Mouse (Mus musculus) MEL (cell line): ENCODE data around the gene Fto. TPM values are rescaled to one million over a fixed set of nuclear protein-coding genes. Genes with fewer than 3 reads are reported as not detected.

Source experiments
- DNase-seq: peaks from one replicate; pipeline ENCODE4 v3.0.0; 2011; ENCODE audit warnings: low read depth, low spot score
- H3K27ac ChIP-seq: 2 replicates; pipeline ENCODE4 v1.5.1; 2012; ENCODE audit warnings: low read depth, mild to moderate bottlenecking, control low read depth, low read length, moderate library complexity; ENCODE audit not compliant: control insufficient read depth
- H3K27me3 ChIP-seq, 2 experiments: fragments of 150-350 bp in 1 of 2; sonication (generic) in 1 of 2; 2 replicates each; pipeline ENCODE4 v1.6.1; 2012; ENCODE audit warnings: low read length in 2 of 2, mild to moderate bottlenecking in 2 of 2, improper control_type of control experiment in 1 of 2, moderate library complexity in 1 of 2; ENCODE audit not compliant: insufficient read depth in 2 of 2, control insufficient read depth in 1 of 2
- H3K36me3 ChIP-seq, 2 experiments: 2 replicates each; pipeline ENCODE4 v1.6.1; 2012 to 2014; ENCODE audit warnings: low read length in 2 of 2, improper control_type of control experiment in 1 of 2, inconsistent platforms in 1 of 2, mild to moderate bottlenecking in 1 of 2; ENCODE audit not compliant: insufficient read depth in 2 of 2, control insufficient read depth in 1 of 2
- H3K4me1 ChIP-seq, 2 experiments: fragments of 150-350 bp in 1 of 2; sonication (generic) in 1 of 2; 2 replicates each; pipeline ENCODE4 v1.6.1; 2012; ENCODE audit warnings: low read length in 2 of 2, improper control_type of control experiment in 1 of 2, mild to moderate bottlenecking in 1 of 2; ENCODE audit not compliant: insufficient read depth in 2 of 2, control insufficient read depth in 1 of 2
- H3K4me3 ChIP-seq, 2 experiments: fragments of 150-350 bp in 1 of 2; sonication (generic) in 1 of 2; 2 replicates each; pipeline ENCODE4 v1.5.1; 2012; ENCODE audit warnings: low read depth in 2 of 2, low read length in 2 of 2, mild to moderate bottlenecking in 2 of 2, moderate library complexity in 2 of 2, control low read depth in 1 of 2, improper control_type of control experiment in 1 of 2; ENCODE audit not compliant: control insufficient read depth in 1 of 2, insufficient read depth in 1 of 2
- H3K79me2 ChIP-seq: 2 replicates; pipeline ENCODE4 v1.6.1; 2012; ENCODE audit warnings: mild to moderate bottlenecking, low read length, moderate library complexity; ENCODE audit not compliant: control insufficient read depth, poor library complexity, insufficient read depth
- H3K9ac ChIP-seq: 2 replicates; pipeline ENCODE4 v1.6.1; 2012; ENCODE audit warnings: low read depth, mild to moderate bottlenecking, control low read depth, low read length, moderate library complexity; ENCODE audit not compliant: control insufficient read depth, poor library complexity, severe bottlenecking
- H3K9me3 ChIP-seq: fragments of 150-350 bp; sonication (generic); replicated peaks from 2 replicates; pipeline ENCODE4 v1.6.1; 2012; ENCODE audit warnings: mild to moderate bottlenecking, low read length, improper control_type of control experiment, moderate library complexity; ENCODE audit not compliant: insufficient read depth
- CHD1 ChIP-seq: IDR thresholded peaks from 2 replicates; pipeline ENCODE4 v1.6.1; 2012; ENCODE audit warnings: low read depth, mild to moderate bottlenecking, inconsistent platforms, low read length, improper control_type of control experiment
- GABPA ChIP-seq: IDR thresholded peaks from 2 replicates; pipeline ENCODE4 v1.6.1; 2012; ENCODE audit warnings: low read depth, mild to moderate bottlenecking, inconsistent platforms, low read length, improper control_type of control experiment, moderate library complexity
- GATA1 ChIP-seq: IDR thresholded peaks from 2 replicates; pipeline ENCODE4 v1.6.1; 2011; ENCODE audit warnings: low read depth, low read length, improper control_type of control experiment
- JUND ChIP-seq: IDR thresholded peaks from 2 replicates; pipeline ENCODE4 v1.6.1; 2011; ENCODE audit warnings: low read depth, mild to moderate bottlenecking, improper control_type of control experiment, low read length
- MAZ ChIP-seq: IDR thresholded peaks from 2 replicates; pipeline ENCODE4 v1.6.1; 2012; ENCODE audit warnings: low read depth, mild to moderate bottlenecking, inconsistent platforms, low read length, improper control_type of control experiment
- NELFE ChIP-seq: IDR thresholded peaks from 2 replicates; pipeline ENCODE4 v1.6.1; 2011; ENCODE audit warnings: low read depth, low read length, improper control_type of control experiment
- NRF1 ChIP-seq: IDR thresholded peaks from 2 replicates; pipeline ENCODE4 v1.6.1; 2014; ENCODE audit warnings: low read depth, mild to moderate bottlenecking, inconsistent platforms, low read length, improper control_type of control experiment, moderate library complexity; ENCODE audit not compliant: poor library complexity, insufficient read depth, severe bottlenecking
- POLR2AphosphoS5 ChIP-seq: IDR thresholded peaks from 2 replicates; pipeline ENCODE4 v1.6.1; 2012; ENCODE audit warnings: low read depth, borderline replicate concordance, mild to moderate bottlenecking, inconsistent platforms, low read length, moderate library complexity, mixed read lengths
- RCOR1 ChIP-seq: IDR thresholded peaks from 2 replicates; pipeline ENCODE4 v1.6.1; 2012; ENCODE audit warnings: low read depth, mild to moderate bottlenecking, inconsistent platforms, low read length, improper control_type of control experiment
- TAL1 ChIP-seq: IDR thresholded peaks from 2 replicates; pipeline ENCODE4 v1.6.1; 2012; ENCODE audit warnings: mild to moderate bottlenecking, inconsistent platforms, low read length, moderate library complexity, mixed read lengths
- TBP ChIP-seq: IDR thresholded peaks from 2 replicates; pipeline ENCODE4 v1.8.0; 2011; ENCODE audit warnings: low read depth, low read length, improper control_type of control experiment
- USF1 ChIP-seq: IDR thresholded peaks from 2 replicates; pipeline ENCODE4 v1.6.1; 2014; ENCODE audit warnings: low read depth, mild to moderate bottlenecking, inconsistent platforms, low read length, improper control_type of control experiment, moderate library complexity
- USF2 ChIP-seq, 2 experiments: IDR thresholded peaks; 2 replicates each; pipeline ENCODE4 v1.6.1; 2011 to 2012; ENCODE audit warnings: improper control_type of control experiment in 2 of 2, low read length in 2 of 2, borderline replicate concordance in 1 of 2, inconsistent platforms in 1 of 2, low read depth in 1 of 2, mild to moderate bottlenecking in 1 of 2; ENCODE audit not compliant: insufficient read depth in 1 of 2
- ZC3H11A ChIP-seq: IDR thresholded peaks from 2 replicates; pipeline ENCODE4 v1.6.1; 2012; ENCODE audit warnings: low read depth, mild to moderate bottlenecking, inconsistent platforms, low read length, improper control_type of control experiment
- polyA plus RNA-seq, 2 experiments: library from polyadenylated mRNA; stranded (reverse) in 1 of 2; unstranded in 1 of 2; fragments of >175 nt in 1 of 2; fragments of >200 nt in 1 of 2; gene quantifications; 2 replicates each; pipeline versions ENCODE4 v1.2.1 to v1.2.4; 2012; ENCODE audit warnings: low replicate concordance in 2 of 2, low read depth in 1 of 2; ENCODE audit not compliant: insufficient read length in 2 of 2, insufficient read depth in 1 of 2, missing spikeins in 1 of 2
- total RNA-seq: library from RNA; depleted of rRNA; stranded (reverse); fragments of 300-350 nt; gene quantifications from 2 replicates; pipeline ENCODE4 v1.2.3, GENCODE M21; 2012

The Fto gene
- total and polyA plus RNA-seq, 3 experiments, result 13.5 to 41.1 TPM; not detected in 1

- no peak overlapping the region; the same call in 1 of the 2 replicates for H3K27ac ChIP-seq
- H3K36me3 ChIP-seq, result peaks cover 0 to 15% of the 10 kb centered on the region in 2 experiments
- H3K9me3 ChIP-seq, result no peaks in the 10 kb centered on the region
- H3K4me1 ChIP-seq, result peaks cover 12 to 26% of the 10 kb centered on the region in 2 experiments
- DNase-seq, result no peak
- no peaks in the 10 kb centered on the region for H3K27me3 ChIP-seq
- H3K9ac ChIP-seq, result no peak overlapping the region
- no peak for TF ChIP-seq USF1
- no peak for TF ChIP-seq TBP
- no peak for TF ChIP-seq ZC3H11A
- TF ChIP-seq POLR2AphosphoS5, result no peak
- TF ChIP-seq CHD1, result no peak
- TF ChIP-seq GABPA, result no peak
- no peak for TF ChIP-seq NRF1
- no peak for TF ChIP-seq NELFE
- TF ChIP-seq JUND, result no peak
- TF ChIP-seq RCOR1, result no peak
- TF ChIP-seq GATA1, result no peak
- no peak for TF ChIP-seq USF2 (IDR thresholded peaks at IDR 0.05; ENCODE audit: borderline replicate concordance in 1 of 2, insufficient read depth in 1 of 2, low read depth in 1 of 2, low read length in 2 of 2)
- TF ChIP-seq MAZ, result no peak
- no peaks in the 10 kb centered on the region for H3K79me2 ChIP-seq
- H3K4me3 ChIP-seq, result no peak overlapping the region
Observed at GRCm38 (mm10) chr8:91522201-91522600, 208.9 kb downstream of the Fto start.

GRCm38 (mm10) chr8:91524056-91524864 is 210.9 kb downstream of the Fto start:
- Histone ChIP-seq H3K9ac (no peak overlapping the region), H3K27me3 (no peaks in the 10 kb centered on the region), H3K79me2 (no peaks in the 10 kb centered on the region), H3K36me3 (peaks cover 0 to 18% of the 10 kb centered on the region in 2 experiments), H3K4me3 (no peak overlapping the region), H3K9me3 (no peaks in the 10 kb centered on the region), H3K4me1 (peaks cover 17 to 23% of the 10 kb centered on the region in 2 experiments), H3K27ac (no peak overlapping the region)
- TF ChIP-seq TAL1, result no peak
- TF ChIP-seq GATA1, result no peak
- TF ChIP-seq GABPA, result no peak
- DNase-seq, result no peak
